Mouse (Mus musculus) olfactory bulb, adult 2 months (tissue): ENCODE data around the gene Hyal1.

Experiments used
- CTCF ChIP-seq: fragments of 200-500 bp; IDR thresholded peaks from 2 replicates; pipeline ENCODE4 v1.5.1; 2012; ENCODE audit warnings: low read depth, mild to moderate bottlenecking, low read length, moderate library complexity; ENCODE audit not compliant: insufficient read depth
- POLR2A ChIP-seq: fragments of 200-500 bp; IDR thresholded peaks from 2 replicates; pipeline ENCODE4 v1.6.1; 2012; ENCODE audit warnings: mild to moderate bottlenecking, low read depth, low read length, moderate library complexity; ENCODE audit not compliant: insufficient read depth

DNA sequence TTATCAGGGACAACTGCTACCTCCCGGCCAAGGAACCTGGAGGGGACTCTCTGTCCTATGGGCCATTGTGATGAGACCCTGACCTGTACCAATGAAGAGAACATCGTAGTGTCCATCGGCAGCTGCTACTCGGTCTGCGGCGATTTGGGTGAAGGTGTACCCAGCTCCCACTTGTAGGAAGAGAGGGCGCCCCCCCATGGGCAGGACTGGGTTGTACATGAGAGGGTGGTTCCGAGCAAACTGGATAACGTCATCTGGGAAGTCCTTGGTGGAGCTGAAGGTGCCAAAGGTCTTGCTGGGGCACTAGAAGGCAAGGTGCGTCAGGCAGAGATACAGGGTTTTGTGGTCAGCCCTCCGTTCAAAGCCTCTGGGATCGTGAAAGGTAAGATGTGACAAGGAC lies 24.0 kb downstream of the Hyal1 start:
- no peak for TF ChIP-seq POLR2A
- TF ChIP-seq CTCF: no peak
